Mouse (Mus musculus): ENCODE data around the gene Ear6. TPM values are rescaled to one million over a fixed set of nuclear protein-coding genes. Genes with fewer than 3 reads are reported as not detected.
"Not testable (repeated sequence)": the region's sequence is repeated elsewhere in the genome, so short reads cannot be mapped to it uniquely, and the experiment has no call there.

Gene Ear6
- total and polyA plus RNA-seq, 3 experiments: not detected

DNA sequence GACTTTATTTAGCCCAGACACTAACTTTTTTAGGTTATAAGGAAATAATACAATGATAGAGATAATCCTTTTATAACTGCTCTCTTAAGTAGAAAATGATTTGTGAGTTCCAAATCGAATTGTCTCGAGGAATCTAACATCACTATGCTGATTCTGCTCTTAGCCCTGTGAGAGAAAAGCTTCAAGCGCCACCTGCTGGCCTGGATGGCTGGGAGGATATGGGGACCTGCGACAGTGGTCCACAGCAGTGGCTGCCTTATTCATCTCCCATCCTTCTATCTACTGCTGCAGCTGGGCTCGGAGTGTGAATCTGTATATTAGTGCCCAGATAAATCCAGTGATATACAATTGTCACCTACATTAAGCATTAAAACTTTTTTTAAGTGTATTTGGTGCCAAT lies 25.7 kb upstream of the Ear6 start:
- H3K9ac ChIP-seq (ENCODE audit: insufficient read depth, low read depth); H3K27me3 ChIP-seq (replicated peaks); DNase-seq (ENCODE audit: extremely low read depth); H3K4me2 ChIP-seq (ENCODE audit: insufficient read depth, low read depth, poor library complexity, severe bottlenecking); dilution Hi-C loops (cut with MboI; ENCODE audit: extremely low pct_ligation_motif_present, extremely low pct_unique_long_range_greater_than_20kb, low sequenced_read_pairs); H3K9me3 ChIP-seq (replicated peaks; ENCODE audit: low read length); in situ Hi-C loops (cut with MboI; ENCODE audit: low pct_ligation_motif_present, low pct_unique_long_range_greater_than_20kb, low sequenced_read_pairs); H3K27ac ChIP-seq (ENCODE audit: insufficient read depth, low read depth); H3K36me3 ChIP-seq (replicated peaks in 1 of 2; ENCODE audit: control insufficient read depth in 1 of 2, insufficient read depth in 1 of 2, low read length in 1 of 2); H3K4me3 ChIP-seq (replicated peaks in 1 of 3; ENCODE audit: low read depth in 2 of 3, low read length in 2 of 3, poor library complexity in 1 of 3); H3K79me2 ChIP-seq (replicated peaks; ENCODE audit: control insufficient read depth, extremely low read depth, insufficient read depth, poor library complexity, severe bottlenecking): not testable (repeated sequence)
- H3K4me1 ChIP-seq (ENCODE audit: control insufficient read depth in 1 of 2, insufficient read depth in 2 of 2): peaks cover 0 to 18% of the 10 kb centered on the region in 2 experiments; a peak in 2 of 4 replicates
- TF ChIP-seq SMC3 (IDR thresholded peaks at IDR 0.05; ENCODE audit: low read depth, low read length) (peak; percentile 65), RAD21 (IDR thresholded peaks at IDR 0.05; ENCODE audit: low read depth, low read length) (peak; percentile 37), CTCF (conservative IDR thresholded peaks at IDR 0.05 in 1 of 2, IDR thresholded peaks at IDR 0.05 in 1 of 2; ENCODE audit: low read depth in 2 of 2, low read length in 2 of 2) (peak; percentile 39 to 63; a peak in 3 of 4 replicates)

- in situ Hi-C loops (cut with MboI; ENCODE audit: low pct_ligation_motif_present, low pct_unique_long_range_greater_than_20kb, low sequenced_read_pairs): no loop called here
These were observed 24.3 kb upstream of the Ear6 start for GRCm38 (mm10) chr14:51829188-51829587.

GRCm38 (mm10) chr14:51838480-51838879 lies 15.0 kb upstream of the Ear6 start:
- H3K4me3 ChIP-seq (replicated peaks in 1 of 3; ENCODE audit: low read depth in 2 of 3, low read length in 2 of 3, poor library complexity in 1 of 3); H3K36me3 ChIP-seq (replicated peaks in 1 of 2; ENCODE audit: control insufficient read depth in 1 of 2, insufficient read depth in 1 of 2, low read length in 1 of 2); H3K9me3 ChIP-seq (replicated peaks; ENCODE audit: low read length); H3K27me3 ChIP-seq (replicated peaks); H3K4me2 ChIP-seq (ENCODE audit: insufficient read depth, low read depth, poor library complexity, severe bottlenecking); H3K4me1 ChIP-seq (ENCODE audit: control insufficient read depth in 1 of 2, insufficient read depth in 2 of 2); H3K79me2 ChIP-seq (replicated peaks; ENCODE audit: control insufficient read depth, extremely low read depth, insufficient read depth, poor library complexity, severe bottlenecking); dilution Hi-C loops (cut with MboI; ENCODE audit: extremely low pct_ligation_motif_present, extremely low pct_unique_long_range_greater_than_20kb, low sequenced_read_pairs); H3K9ac ChIP-seq (ENCODE audit: insufficient read depth, low read depth); H3K27ac ChIP-seq (ENCODE audit: insufficient read depth, low read depth); in situ Hi-C loops (cut with MboI; ENCODE audit: low pct_ligation_motif_present, low pct_unique_long_range_greater_than_20kb, low sequenced_read_pairs): not testable (repeated sequence)
- TF ChIP-seq SMC3 (IDR thresholded peaks at IDR 0.05; ENCODE audit: low read depth, low read length) (peak; percentile 31), RAD21 (IDR thresholded peaks at IDR 0.05; ENCODE audit: low read depth, low read length) (peak; percentile 37), CTCF (conservative IDR thresholded peaks at IDR 0.05 in 1 of 2, IDR thresholded peaks at IDR 0.05 in 1 of 2; ENCODE audit: low read depth in 2 of 2, low read length in 2 of 2) (peak in 1 of 2 experiments; percentile 51; a peak in 2 of 4 replicates)
- DNase-seq (ENCODE audit: extremely low read depth): peak; percentile 19

More at GRCm38 (mm10) chr14:51829188-51829587, 24.3 kb upstream of the Ear6 start:
- no peaks in the 10 kb centered on the region for H3K9me3 ChIP-seq (replicated peaks; ENCODE audit: low read length)
- H3K9ac ChIP-seq (ENCODE audit: insufficient read depth, low read depth): no peak overlapping the region
- no peak overlapping the region for H3K4me2 ChIP-seq (ENCODE audit: insufficient read depth, low read depth, poor library complexity, severe bottlenecking)
- dilution Hi-C loops (cut with MboI; ENCODE audit: extremely low pct_ligation_motif_present, extremely low pct_unique_long_range_greater_than_20kb, low sequenced_read_pairs): no loop called here
- H3K79me2 ChIP-seq (replicated peaks; ENCODE audit: control insufficient read depth, extremely low read depth, insufficient read depth, poor library complexity, severe bottlenecking): no peaks in the 10 kb centered on the region
- no peak for DNase-seq (ENCODE audit: extremely low read depth)
- peaks cover 0 to 18% of the 10 kb centered on the region in 2 experiments; a peak in 2 of 4 replicates for H3K4me1 ChIP-seq (ENCODE audit: control insufficient read depth in 1 of 2, insufficient read depth in 2 of 2)
- H3K27ac ChIP-seq (ENCODE audit: insufficient read depth, low read depth): no peak overlapping the region
- H3K36me3 ChIP-seq (replicated peaks in 1 of 2; ENCODE audit: control insufficient read depth in 1 of 2, insufficient read depth in 1 of 2, low read length in 1 of 2): no peaks in the 10 kb centered on the region
- TF ChIP-seq GABPA (IDR thresholded peaks at IDR 0.05; ENCODE audit: insufficient replicate concordance, low read depth, low read length): no peak
- no peak for TF ChIP-seq BHLHE40 (IDR thresholded peaks at IDR 0.05; ENCODE audit: low read depth, low read length)
- TF ChIP-seq JUND (conservative IDR thresholded peaks at IDR 0.05; ENCODE audit: low read depth, low read length): no peak
- TF ChIP-seq POLR2AphosphoS2 (IDR thresholded peaks at IDR 0.05; ENCODE audit: low read depth, low read length): no peak
- no peak for TF ChIP-seq PAX5 (IDR thresholded peaks at IDR 0.05; ENCODE audit: low read length)
- no peak for TF ChIP-seq CHD1 (IDR thresholded peaks at IDR 0.05; ENCODE audit: low read depth, low read length)
- H3K4me3 ChIP-seq (replicated peaks in 1 of 3; ENCODE audit: low read depth in 2 of 3, low read length in 2 of 3, poor library complexity in 1 of 3): no peak overlapping the region
- H3K27me3 ChIP-seq (replicated peaks): no peaks in the 10 kb centered on the region

Data from CH12.LX (cell line).